Mouse (Mus musculus) hindbrain, embryonic 16.5 days (tissue): ENCODE results near the gene Crebl2. TPM values are rescaled to one million over a fixed set of nuclear protein-coding genes. Genes with fewer than 3 reads are reported as not detected.
A peak's percentile ranks its signal among the peaks of the same experiment; 100 is the strongest.

Experiments
- ATAC-seq: fragments of 200-750 bp; cut with Nextera tagmentation; 2 replicates; pipeline ENCODE4 v1.8.0; 2017; ENCODE audit warnings: moderate TSS enrichment, moderate library complexity
- H3K27ac ChIP-seq: fragments of 300-500 bp; sonication (generic); 2 replicates; pipeline ENCODE4 v1.5.1; 2014; ENCODE audit warnings: low read depth, mild to moderate bottlenecking, control low read depth, low read length, moderate library complexity
- H3K27me3 ChIP-seq: fragments of 300-500 bp; sonication (generic); replicated peaks from 2 replicates; pipeline ENCODE4 v1.6.1; 2014; ENCODE audit warnings: low read length; ENCODE audit not compliant: control insufficient read depth, insufficient read depth
- H3K36me3 ChIP-seq: fragments of 300-500 bp; sonication (generic); 2 replicates; pipeline ENCODE4 v1.6.1; 2014; ENCODE audit warnings: mild to moderate bottlenecking, low read length, moderate library complexity, mixed read lengths; ENCODE audit not compliant: control insufficient read depth, insufficient read depth
- H3K4me1 ChIP-seq: fragments of 300-500 bp; sonication (generic); 2 replicates; pipeline ENCODE4 v1.6.1; 2014; ENCODE audit warnings: low read depth, low read length; ENCODE audit not compliant: control insufficient read depth, insufficient read depth
- H3K4me2 ChIP-seq: fragments of 300-500 bp; sonication (generic); 2 replicates; pipeline ENCODE4 v1.6.1; 2014; ENCODE audit warnings: mild to moderate bottlenecking, low read length, control low read depth, moderate library complexity
- H3K4me3 ChIP-seq: fragments of 300-500 bp; sonication (generic); 2 replicates; pipeline ENCODE4 v1.5.1; 2014; ENCODE audit warnings: mild to moderate bottlenecking, low read length, control low read depth, moderate library complexity
- H3K9ac ChIP-seq: fragments of 300-500 bp; sonication (generic); 2 replicates; pipeline ENCODE4 v1.6.1; 2014; ENCODE audit warnings: low read depth, mild to moderate bottlenecking, control low read depth, low read length, moderate library complexity
- H3K9me3 ChIP-seq: fragments of 300-500 bp; sonication (generic); 2 replicates; pipeline ENCODE4 v1.6.1; 2014; ENCODE audit warnings: mild to moderate bottlenecking, low read length, moderate library complexity; ENCODE audit not compliant: control insufficient read depth
- WGBS: fragments of 180-500 bp; shearing (Covaris S2); extraction: QIAGEN DNeasy Blood & Tissue Kit; methylation state at CpG from one replicate; pipeline ENCODE4 v1.1.7; 2014; 5-methylcytosine and 5-hydroxymethylcytosine counted together
- polyA plus RNA-seq: library from polyadenylated mRNA; unstranded; fragments of >200 nt; fragmentation: Nextera tagmentation; extraction: Ambion mirVana; gene quantifications from 2 replicates; pipeline ENCODE4 v1.2.1, GENCODE M21; 2015

The Crebl2 gene
- polyA plus RNA-seq, 1 experiment from 2014 or later = 3.9 TPM

DNA sequence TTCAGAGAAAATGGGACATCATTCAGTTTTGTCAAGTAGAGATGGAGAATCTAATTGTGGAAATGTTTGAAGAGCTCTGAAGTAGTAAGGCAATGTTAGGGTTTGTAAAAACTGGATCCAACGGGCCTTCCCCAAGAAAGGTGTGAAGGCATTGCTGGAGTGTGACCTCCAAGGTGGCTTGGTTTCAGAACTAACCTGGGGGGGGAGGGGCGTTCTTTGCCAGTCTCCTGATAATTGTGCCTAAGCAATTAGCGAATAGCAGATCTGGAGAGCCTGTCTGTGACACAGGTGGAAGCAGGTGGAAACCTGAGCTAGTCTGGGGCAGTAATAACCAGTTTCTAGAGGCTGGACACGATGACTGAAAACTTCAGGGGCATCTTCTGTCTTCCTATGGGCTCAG lies 15.8 kb downstream of the Crebl2 start:
- no peaks in the 10 kb centered on the region for H3K4me1 ChIP-seq
- no peak for ATAC-seq
- no peak overlapping the region for H3K27ac ChIP-seq
- H3K36me3 ChIP-seq = peaks cover 4% of the 10 kb centered on the region
- H3K4me2 ChIP-seq = no peak overlapping the region
- 82% methylated on average over 4 of the region's 4 CpGs for WGBS
- H3K9me3 ChIP-seq = no peaks in the 10 kb centered on the region
- H3K9ac ChIP-seq = no peak overlapping the region
- no peak overlapping the region for H3K4me3 ChIP-seq
- no peaks in the 10 kb centered on the region for H3K27me3 ChIP-seq

- Histone ChIP-seq H3K27me3 (no peaks in the 10 kb centered on the region), H3K4me1 (no peaks in the 10 kb centered on the region), H3K27ac (no peak overlapping the region), H3K9ac (no peak overlapping the region), H3K9me3 (no peaks in the 10 kb centered on the region), H3K4me2 (no peak overlapping the region), H3K36me3 (peaks cover 4% of the 10 kb centered on the region), H3K4me3 (no peak overlapping the region)
- ATAC-seq = peak; percentile 34; the same call in 1 of the 2 replicates
- WGBS = 87% methylated on average over 6 of the region's 6 CpGs
These were observed 16.4 kb downstream of the Crebl2 start for GRCm38 (mm10) chr6:134846308-134846707.

GRCm38 (mm10) chr6:134847550-134847949 lies 17.6 kb downstream of the Crebl2 start:
- Histone ChIP-seq H3K4me3 (no peak overlapping the region), H3K36me3 (peaks cover 4% of the 10 kb centered on the region), H3K27me3 (no peaks in the 10 kb centered on the region), H3K4me1 (no peaks in the 10 kb centered on the region), H3K27ac (no peak overlapping the region), H3K9me3 (no peaks in the 10 kb centered on the region), H3K4me2 (no peak overlapping the region), H3K9ac (no peak overlapping the region)
- ATAC-seq = no peak
- 92% methylated on average over 4 of the region's 4 CpGs for WGBS

DNA sequence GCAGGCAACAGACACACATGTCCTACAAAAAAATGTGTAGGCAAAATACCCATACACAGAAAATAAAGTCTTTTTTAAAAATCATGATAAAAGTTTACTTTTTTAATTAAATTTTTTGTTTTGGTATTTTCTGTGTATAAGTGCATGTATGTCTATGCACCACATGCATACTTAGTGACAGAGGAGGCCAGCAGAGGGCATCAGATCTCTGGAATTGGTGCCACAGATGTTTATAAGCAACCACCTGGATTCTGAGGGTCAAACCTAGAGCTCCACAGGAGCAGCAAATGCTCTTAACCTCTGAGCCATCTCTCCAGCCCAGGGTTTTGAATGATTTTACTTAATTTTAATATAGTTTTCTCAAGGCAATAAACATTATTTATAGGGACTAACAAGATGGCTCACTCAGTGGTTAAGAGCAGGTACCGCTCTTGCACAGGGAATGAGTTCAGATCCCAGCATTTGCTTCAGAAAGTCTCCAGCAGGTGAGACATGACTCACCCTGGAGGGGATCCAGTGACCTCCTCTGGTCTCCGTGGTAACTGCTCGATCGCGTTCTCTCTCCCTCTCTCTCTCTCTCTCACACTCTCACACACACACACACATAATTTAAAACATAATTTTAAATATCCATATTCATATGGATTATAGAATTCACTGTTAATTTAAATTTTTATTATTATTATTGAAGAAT lies 18.4 kb downstream of the Crebl2 start:
- 83% methylated on average over 5 of the region's 5 CpGs for WGBS
- peaks cover 4% of the 10 kb centered on the region for H3K36me3 ChIP-seq
- no peak overlapping the region for H3K27ac ChIP-seq
- no peak overlapping the region for H3K4me2 ChIP-seq
- H3K9me3 ChIP-seq = no peaks in the 10 kb centered on the region
- H3K9ac ChIP-seq = no peak overlapping the region
- H3K4me1 ChIP-seq = no peaks in the 10 kb centered on the region
- no peaks in the 10 kb centered on the region for H3K27me3 ChIP-seq
- no peak overlapping the region for H3K4me3 ChIP-seq
- ATAC-seq = no peak; the same call in 1 of the 2 replicates

GRCm38 (mm10) chr6:134849461-134849860 lies 19.5 kb downstream of the Crebl2 start:
- H3K9ac ChIP-seq = no peak overlapping the region
- H3K27ac ChIP-seq = no peak overlapping the region
- 88% methylated on average over 2 of the region's 2 CpGs for WGBS
- H3K4me1 ChIP-seq = no peaks in the 10 kb centered on the region
- H3K9me3 ChIP-seq = no peaks in the 10 kb centered on the region
- no peak overlapping the region for H3K4me2 ChIP-seq
- no peaks in the 10 kb centered on the region for H3K27me3 ChIP-seq
- peaks cover 4% of the 10 kb centered on the region for H3K36me3 ChIP-seq
- no peak overlapping the region for H3K4me3 ChIP-seq
- no peak for ATAC-seq

DNA sequence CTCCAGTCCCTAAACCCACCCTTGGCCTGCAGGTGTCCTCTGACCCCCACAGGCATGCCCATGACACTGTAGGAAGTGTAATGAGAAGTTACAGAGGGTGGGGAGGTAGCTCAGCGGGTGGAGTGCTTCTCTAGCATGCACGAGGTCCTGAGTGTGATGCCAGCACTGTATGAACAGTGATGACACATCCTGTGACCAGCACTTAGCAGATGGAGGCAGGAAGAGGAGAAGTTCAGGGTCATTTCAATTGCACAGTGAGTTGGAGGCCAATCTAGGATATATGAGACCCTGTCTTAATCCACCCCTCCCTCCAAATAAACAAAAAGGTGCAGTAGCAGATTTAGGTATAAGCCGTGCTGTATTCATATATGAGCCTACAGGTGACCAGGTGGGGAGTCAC lies 20.0 kb downstream of the Crebl2 start:
- Histone ChIP-seq H3K4me3 (no peak overlapping the region), H3K36me3 (peaks cover 4% of the 10 kb centered on the region), H3K27ac (no peak overlapping the region), H3K9ac (no peak overlapping the region), H3K4me1 (no peaks in the 10 kb centered on the region), H3K9me3 (no peaks in the 10 kb centered on the region), H3K4me2 (no peak overlapping the region), H3K27me3 (no peaks in the 10 kb centered on the region)
- WGBS = 87% methylated on average over 3 of the region's 3 CpGs
- no peak for ATAC-seq

DNA sequence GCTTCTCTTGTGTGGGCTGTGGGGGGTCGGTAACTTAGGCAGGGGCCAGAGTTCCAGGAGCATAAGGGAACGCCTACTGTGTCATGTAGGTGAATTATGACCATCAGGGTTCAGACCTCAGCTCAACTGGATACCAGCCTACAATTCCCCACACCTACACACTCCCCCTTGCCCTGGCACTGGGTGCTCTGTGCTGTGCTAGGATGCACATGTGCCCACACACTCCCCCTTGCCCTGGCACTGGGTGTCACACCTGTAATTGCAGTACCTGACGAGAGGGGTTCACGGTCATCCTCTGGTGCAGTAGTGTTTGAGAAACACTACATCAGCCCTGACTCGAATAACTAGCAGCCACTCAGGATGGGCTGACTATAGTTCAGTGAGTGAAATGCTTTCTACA lies 24.8 kb downstream of the Crebl2 start:
- ATAC-seq = 0 out of 2 replicates have a peak, but pooled peaks have one; percentile 22
- Histone ChIP-seq H3K36me3 (peaks cover 9% of the 10 kb centered on the region), H3K9me3 (no peaks in the 10 kb centered on the region), H3K4me2 (no peak overlapping the region), H3K4me1 (no peaks in the 10 kb centered on the region), H3K27me3 (no peaks in the 10 kb centered on the region), H3K27ac (no peak overlapping the region), H3K4me3 (no peak overlapping the region), H3K9ac (no peak overlapping the region)
- 68% methylated on average over 5 of the region's 5 CpGs for WGBS

- 88% methylated on average over 16 of the region's 16 CpGs for WGBS
- Histone ChIP-seq H3K4me1 (no peaks in the 10 kb centered on the region), H3K9ac (no peak overlapping the region)
These were observed 26.0 kb downstream of the Crebl2 start for GRCm38 (mm10) chr6:134855926-134856325.

DNA sequence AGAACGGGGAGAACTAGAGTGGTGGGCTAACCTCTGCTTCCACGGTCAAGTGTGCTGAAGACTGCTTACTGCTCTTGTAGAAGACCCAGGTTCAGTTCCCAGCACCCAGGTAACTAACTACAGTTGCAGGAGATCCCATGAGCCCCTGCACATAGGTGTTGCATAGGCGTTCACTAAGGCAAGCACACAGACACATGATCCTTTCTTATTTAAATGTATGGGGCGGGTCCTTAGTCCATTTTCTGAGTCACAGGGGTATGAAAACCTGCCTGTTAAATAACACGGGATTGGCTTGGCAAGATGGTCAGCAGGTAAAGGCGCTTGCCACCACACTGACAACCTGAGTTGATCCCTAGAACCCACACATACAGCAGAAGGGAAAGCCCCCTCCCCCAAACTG lies 29.1 kb downstream of the Crebl2 start:
- H3K27me3 ChIP-seq = no peaks in the 10 kb centered on the region
- no peak overlapping the region for H3K4me3 ChIP-seq
- 0 out of 2 replicates have a peak, but pooled peaks cover 4% of the 10 kb centered on the region for H3K36me3 ChIP-seq
- H3K9me3 ChIP-seq = no peaks in the 10 kb centered on the region
- peaks cover 17% of the 10 kb centered on the region for H3K4me1 ChIP-seq
- WGBS = 88% methylated on average over 6 of the region's 6 CpGs
- H3K9ac ChIP-seq = no peak overlapping the region
- no peak overlapping the region for H3K27ac ChIP-seq
- no peak for ATAC-seq
- H3K4me2 ChIP-seq = no peak overlapping the region

More at GRCm38 (mm10) chr6:134855926-134856325, 26.0 kb downstream of the Crebl2 start:
- Histone ChIP-seq H3K4me3 (no peak overlapping the region), H3K27me3 (no peaks in the 10 kb centered on the region), H3K4me2 (no peak overlapping the region), H3K36me3 (0 out of 2 replicates have a peak, but pooled peaks cover 4% of the 10 kb centered on the region), H3K9me3 (no peaks in the 10 kb centered on the region), H3K27ac (no peak overlapping the region)
- ATAC-seq = no peak
